Mouse (Mus musculus) embryonic facial prominence, embryonic 14.5 days (tissue): ENCODE data around the gene Ercc8. TPM values are rescaled to one million over a fixed set of nuclear protein-coding genes. Genes with fewer than 3 reads are reported as not detected.
A peak's percentile ranks its signal among the peaks of the same experiment; 100 is the strongest.

Experiments
- ATAC-seq: fragments of 200-750 bp; cut with Nextera tagmentation; 2 replicates; pipeline ENCODE4 v1.8.0; 2017; ENCODE audit warnings: low read depth, moderate number of reproducible peaks, moderate TSS enrichment
- DNase-seq: peaks from one replicate; pipeline ENCODE4 v3.0.0-alpha.2; 2015; ENCODE audit warnings: low spot score
- H3K27ac ChIP-seq: fragments of 300-500 bp; sonication (generic); replicated peaks from 2 replicates; pipeline ENCODE4 v1.5.1; 2014; ENCODE audit warnings: low read depth, mild to moderate bottlenecking, low read length, moderate library complexity
- H3K27me3 ChIP-seq: fragments of 300-500 bp; sonication (generic); replicated peaks from 2 replicates; pipeline ENCODE4 v1.6.1; 2014; ENCODE audit warnings: low read length; ENCODE audit not compliant: control insufficient read depth, insufficient read depth
- H3K36me3 ChIP-seq: fragments of 300-500 bp; sonication (generic); 2 replicates; pipeline ENCODE4 v1.6.1; 2014; ENCODE audit warnings: low read length, mixed read lengths; ENCODE audit not compliant: control insufficient read depth, insufficient read depth
- H3K4me1 ChIP-seq: fragments of 300-500 bp; sonication (generic); 2 replicates; pipeline ENCODE4 v1.6.1; 2014; ENCODE audit warnings: antibody characterized with exemption, low read length; ENCODE audit not compliant: control insufficient read depth, insufficient read depth
- H3K4me2 ChIP-seq: fragments of 300-500 bp; sonication (generic); 2 replicates; pipeline ENCODE4 v1.6.1; 2014; ENCODE audit warnings: low read depth, mild to moderate bottlenecking, low read length, moderate library complexity, mixed read lengths
- H3K4me3 ChIP-seq: fragments of 300-500 bp; sonication (generic); 2 replicates; pipeline ENCODE4 v1.5.1; 2014; ENCODE audit warnings: low read depth, mild to moderate bottlenecking, low read length
- H3K9ac ChIP-seq: fragments of 300-500 bp; sonication (generic); 2 replicates; pipeline ENCODE4 v1.6.1; 2014; ENCODE audit warnings: low read depth, mild to moderate bottlenecking, low read length, moderate library complexity, mixed read lengths
- H3K9me3 ChIP-seq: fragments of 300-500 bp; sonication (generic); 2 replicates; pipeline ENCODE4 v1.6.1; 2016; ENCODE audit warnings: low read length; ENCODE audit not compliant: control insufficient read depth
- WGBS: fragments of 180-500 bp; shearing (Covaris S2); extraction: QIAGEN DNeasy Blood & Tissue Kit; methylation state at CpG from one replicate; pipeline ENCODE4 v1.1.7; 2014; 5-methylcytosine and 5-hydroxymethylcytosine counted together
- polyA plus RNA-seq: library from polyadenylated mRNA; unstranded; fragments of >200 nt; fragmentation: Nextera tagmentation; extraction: Ambion mirVana; gene quantifications from 2 replicates; pipeline ENCODE4 v1.2.1, GENCODE M21; 2014

Ercc8 gene
- polyA plus RNA-seq, 1 experiment from 2014 or later: 17.0 TPM

- Histone ChIP-seq H3K4me1 (no peaks in the 10 kb centered on the region), H3K36me3 (no peaks in the 10 kb centered on the region), H3K4me3 (no peak overlapping the region), H3K9ac (no peak overlapping the region), H3K9me3 (no peaks in the 10 kb centered on the region), H3K27ac (no peak overlapping the region), H3K4me2 (no peak overlapping the region), H3K27me3 (no peaks in the 10 kb centered on the region)
- WGBS: 80% methylated on average over 11 of the region's 11 CpGs
- ATAC-seq (no peak), DNase-seq (no peak)
Measured at GRCm38 (mm10) chr13:108124096-108124495, 34.4 kb upstream of the Ercc8 start.

- Histone ChIP-seq H3K9me3 (no peaks in the 10 kb centered on the region), H3K36me3 (no peaks in the 10 kb centered on the region), H3K27me3 (no peaks in the 10 kb centered on the region), H3K4me1 (no peaks in the 10 kb centered on the region), H3K9ac (no peak overlapping the region), H3K27ac (no peak overlapping the region), H3K4me3 (no peak overlapping the region), H3K4me2 (no peak overlapping the region)
- WGBS: 93% methylated on average over 2 of the region's 2 CpGs
- no peak for ATAC-seq
- DNase-seq: no peak
Measured at GRCm38 (mm10) chr13:108126246-108126645, 32.3 kb upstream of the Ercc8 start.

GRCm38 (mm10) chr13:108127130-108127529, 31.4 kb upstream of the Ercc8 start:
- H3K9ac ChIP-seq: no peak overlapping the region
- ATAC-seq (no peak), DNase-seq (peak; percentile 30)
- WGBS: 9% methylated on average over 1 of the region's 1 CpGs
- H3K27me3 ChIP-seq: no peaks in the 10 kb centered on the region
- no peak overlapping the region for H3K4me3 ChIP-seq
- no peak overlapping the region for H3K4me2 ChIP-seq
- no peak overlapping the region for H3K27ac ChIP-seq
- no peaks in the 10 kb centered on the region for H3K4me1 ChIP-seq
- H3K36me3 ChIP-seq: no peaks in the 10 kb centered on the region
- no peaks in the 10 kb centered on the region for H3K9me3 ChIP-seq

GRCm38 (mm10) chr13:108127883-108128282, 30.6 kb upstream of the Ercc8 start:
- Histone ChIP-seq H3K9me3 (no peaks in the 10 kb centered on the region), H3K4me3 (no peak overlapping the region), H3K4me2 (no peak overlapping the region), H3K9ac (no peak overlapping the region), H3K27me3 (no peaks in the 10 kb centered on the region), H3K36me3 (no peaks in the 10 kb centered on the region), H3K4me1 (no peaks in the 10 kb centered on the region), H3K27ac (no peak overlapping the region)
- DNase-seq (no peak), ATAC-seq (no peak)
- WGBS: 59% methylated on average over 1 of the region's 1 CpGs

GRCm38 (mm10) chr13:108129070-108129469, 29.5 kb upstream of the Ercc8 start:
- Histone ChIP-seq H3K36me3 (no peaks in the 10 kb centered on the region), H3K4me3 (no peak overlapping the region), H3K27ac (no peak overlapping the region), H3K9ac (no peak overlapping the region), H3K4me1 (no peaks in the 10 kb centered on the region), H3K27me3 (no peaks in the 10 kb centered on the region), H3K9me3 (no peaks in the 10 kb centered on the region), H3K4me2 (no peak overlapping the region)
- WGBS: 46% methylated on average over 7 of the region's 7 CpGs
- DNase-seq (peak; percentile 13), ATAC-seq (no peak)

- no peaks in the 10 kb centered on the region for H3K36me3 ChIP-seq
- no peaks in the 10 kb centered on the region for H3K9me3 ChIP-seq
- H3K27ac ChIP-seq: no peak overlapping the region
- no peak overlapping the region for H3K9ac ChIP-seq
- 92% methylated on average over 5 of the region's 5 CpGs for WGBS
- DNase-seq (no peak), ATAC-seq (no peak)
- H3K4me3 ChIP-seq: no peak overlapping the region
- H3K4me1 ChIP-seq: no peaks in the 10 kb centered on the region
- no peaks in the 10 kb centered on the region for H3K27me3 ChIP-seq
- H3K4me2 ChIP-seq: no peak overlapping the region
Measured at GRCm38 (mm10) chr13:108130737-108131136, 27.8 kb upstream of the Ercc8 start.

- H3K9me3 ChIP-seq: no peaks in the 10 kb centered on the region
- no peak for DNase-seq
- 52% methylated on average over 6 of the region's 6 CpGs for WGBS
Measured at GRCm38 (mm10) chr13:108132031-108132819, 26.3 kb upstream of the Ercc8 start.

GRCm38 (mm10) chr13:108135617-108136016, 22.9 kb upstream of the Ercc8 start:
- Histone ChIP-seq H3K36me3 (no peaks in the 10 kb centered on the region), H3K27ac (no peak overlapping the region), H3K9me3 (no peaks in the 10 kb centered on the region), H3K4me1 (no peaks in the 10 kb centered on the region), H3K27me3 (no peaks in the 10 kb centered on the region), H3K9ac (no peak overlapping the region), H3K4me3 (no peak overlapping the region), H3K4me2 (no peak overlapping the region)
- WGBS: 69% methylated on average over 6 of the region's 6 CpGs
- ATAC-seq: no peak
- no peak for DNase-seq

More at GRCm38 (mm10) chr13:108132031-108132819, 26.3 kb upstream of the Ercc8 start:
- Histone ChIP-seq H3K36me3 (no peaks in the 10 kb centered on the region), H3K4me2 (no peak overlapping the region), H3K4me3 (no peak overlapping the region), H3K27me3 (no peaks in the 10 kb centered on the region), H3K27ac (no peak overlapping the region), H3K9ac (no peak overlapping the region), H3K4me1 (no peaks in the 10 kb centered on the region)
- ATAC-seq: no peak

- ATAC-seq (no peak), DNase-seq (no peak)
- Histone ChIP-seq H3K36me3 (0 out of 2 replicates have a peak, but pooled peaks cover under 1% of the 10 kb centered on the region), H3K4me3 (no peak overlapping the region), H3K27me3 (no peaks in the 10 kb centered on the region), H3K4me2 (no peak overlapping the region), H3K4me1 (no peaks in the 10 kb centered on the region), H3K9me3 (no peaks in the 10 kb centered on the region), H3K27ac (no peak overlapping the region), H3K9ac (no peak overlapping the region)
- 84% methylated on average over 5 of the region's 5 CpGs for WGBS
Measured at GRCm38 (mm10) chr13:108138403-108138977, 20.0 kb upstream of the Ercc8 start.
